Mouse (Mus musculus): ENCODE measurements around the gene Foxe3. TPM values are rescaled to one million over a fixed set of nuclear protein-coding genes. Genes with fewer than 3 reads are reported as not detected.
"Not testable (repeated sequence)": the region's sequence is repeated elsewhere in the genome, so short reads cannot be mapped to it uniquely, and the experiment has no call there.

The Foxe3 gene
- total RNA-seq (2014; rRNA removed) = not detected in 2 replicates
- not detected in 2 replicates for polyA plus RNA-seq (2015; fragmentation: Nextera tagmentation; extraction: Ambion mirVana)

DNA sequence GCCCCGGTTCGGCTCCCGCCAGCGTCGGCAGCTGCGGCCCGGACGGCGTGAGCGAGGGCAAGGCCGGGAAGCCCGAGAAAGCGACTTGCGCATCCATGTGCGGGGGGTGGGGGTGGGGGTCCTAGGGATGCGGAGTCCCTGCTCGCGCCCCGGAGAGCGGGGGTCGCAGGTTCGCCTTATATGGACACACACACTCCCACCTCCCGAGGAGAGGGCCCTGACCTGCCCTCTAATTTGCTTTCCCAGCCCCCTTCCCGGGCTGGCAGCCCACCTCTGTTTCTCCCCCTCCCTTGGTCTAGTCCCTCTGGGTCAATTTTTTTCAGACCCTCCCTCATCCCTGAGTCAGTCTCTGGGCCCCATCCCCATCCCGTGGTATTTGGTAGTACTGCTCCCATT lies at the start of gene Foxe3:
Gene Foxe3, minus strand, starts transcription at position 97 of the 396 bp plus-strand sequence.
- H3K4me1 ChIP-seq (ENCODE audit: insufficient read depth, low read length) = no peaks in the 10 kb centered on the region
- no peaks in the 10 kb centered on the region for H3K36me3 ChIP-seq (ENCODE audit: insufficient read depth, low read length)
- ATAC-seq = no peak
- peak within 1 kb of the TSS; percentile 52 for H3K4me2 ChIP-seq (ENCODE audit: low read depth, low read length)
- no peak within 1 kb of the TSS for H3K9ac ChIP-seq (replicated peaks; ENCODE audit: low read length)
- H3K27me3 ChIP-seq (ENCODE audit: insufficient read depth, low read length) = peaks cover 73% of the 10 kb centered on the region
- no peak for DNase-seq (ENCODE audit: low spot score)
- no peak within 1 kb of the TSS for H3K27ac ChIP-seq
- no peaks in the 10 kb centered on the region for H3K9me3 ChIP-seq (ENCODE audit: low read length)
- H3K4me3 ChIP-seq (ENCODE audit: low read length) = peak within 1 kb of the TSS; percentile 33
- 1% methylated on average over 24 of the region's 25 CpGs for WGBS
- TF ChIP-seq CTCF (IDR thresholded peaks at IDR 0.05; ENCODE audit: low read depth) = no peak

DNA sequence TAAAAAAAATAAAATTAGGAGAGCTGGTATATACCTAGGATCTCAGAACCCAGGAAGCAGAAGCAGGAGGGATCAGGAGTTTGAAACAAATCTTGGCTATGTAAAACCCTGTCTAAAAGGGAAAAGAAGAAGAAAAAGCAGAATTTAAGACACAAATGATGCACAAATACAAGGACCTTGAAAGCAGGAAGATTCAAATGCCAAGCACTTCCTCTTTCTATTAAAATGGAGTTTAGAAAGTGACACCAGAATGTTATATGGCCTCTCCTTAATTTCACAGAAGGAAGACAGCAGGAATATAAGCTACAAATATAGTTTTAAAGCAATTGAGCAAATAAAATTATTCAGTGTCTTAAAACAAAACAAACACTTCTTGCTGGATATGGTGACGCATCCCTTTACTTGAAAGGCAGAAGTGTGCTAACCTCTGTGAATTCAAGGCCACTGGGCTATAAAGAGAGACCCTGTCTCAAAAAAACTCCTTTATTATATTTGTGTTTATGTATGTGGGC lies 47.5 kb upstream of the Foxe3 start:
- DNase-seq (ENCODE audit: low spot score) (no peak), ATAC-seq (no peak)
- Histone ChIP-seq H3K9me3 (ENCODE audit: low read length) (no peaks in the 10 kb centered on the region), H3K4me1 (ENCODE audit: insufficient read depth, low read length) (no peaks in the 10 kb centered on the region), H3K9ac (replicated peaks; ENCODE audit: low read length) (no peak overlapping the region), H3K27ac (no peak overlapping the region), H3K4me3 (ENCODE audit: low read length) (no peak overlapping the region), H3K36me3 (ENCODE audit: insufficient read depth, low read length) (no peaks in the 10 kb centered on the region), H3K27me3 (ENCODE audit: insufficient read depth, low read length) (no peaks in the 10 kb centered on the region), H3K4me2 (ENCODE audit: low read depth, low read length) (no peak overlapping the region)
- WGBS = 93% methylated on average over 1 of the region's 1 CpGs
- TF ChIP-seq CTCF (IDR thresholded peaks at IDR 0.05; ENCODE audit: low read depth) = no peak

- H3K9me3 ChIP-seq (ENCODE audit: low read length) = no peaks in the 10 kb centered on the region
- H3K27me3 ChIP-seq (ENCODE audit: insufficient read depth, low read length) = no peaks in the 10 kb centered on the region
- 91% methylated on average over 5 of the region's 5 CpGs for WGBS
- no peak overlapping the region for H3K4me2 ChIP-seq (ENCODE audit: low read depth, low read length)
- H3K36me3 ChIP-seq (ENCODE audit: insufficient read depth, low read length) = peaks cover 8% of the 10 kb centered on the region
- no peaks in the 10 kb centered on the region for H3K4me1 ChIP-seq (ENCODE audit: insufficient read depth, low read length)
- H3K4me3 ChIP-seq (ENCODE audit: low read length) = no peak overlapping the region
- no peak overlapping the region for H3K9ac ChIP-seq (replicated peaks; ENCODE audit: low read length)
- no peak overlapping the region for H3K27ac ChIP-seq
- no peak for TF ChIP-seq CTCF (IDR thresholded peaks at IDR 0.05; ENCODE audit: low read depth)
- no peak for ATAC-seq
- DNase-seq (ENCODE audit: low spot score) = no peak
Observed at GRCm38 (mm10) chr4:114970736-114971135, 44.9 kb upstream of the Foxe3 start.

- 89% methylated on average over 2 of the region's 2 CpGs for WGBS
- not testable (repeated sequence) for H3K9ac ChIP-seq (replicated peaks; ENCODE audit: low read length)
Observed at GRCm38 (mm10) chr4:114960881-114961280, 35.1 kb upstream of the Foxe3 start.

GRCm38 (mm10) chr4:114959533-114959932 lies 33.7 kb upstream of the Foxe3 start:
- Histone ChIP-seq H3K4me3 (ENCODE audit: low read length) (no peak overlapping the region), H3K4me1 (ENCODE audit: insufficient read depth, low read length) (no peaks in the 10 kb centered on the region), H3K36me3 (ENCODE audit: insufficient read depth, low read length) (peaks cover 7% of the 10 kb centered on the region; the same call in 1 of the 2 replicates), H3K4me2 (ENCODE audit: low read depth, low read length) (no peak overlapping the region), H3K9me3 (ENCODE audit: low read length) (no peaks in the 10 kb centered on the region), H3K27me3 (ENCODE audit: insufficient read depth, low read length) (no peaks in the 10 kb centered on the region), H3K9ac (replicated peaks; ENCODE audit: low read length) (no peak overlapping the region), H3K27ac (no peak overlapping the region)
- no peak for ATAC-seq
- 92% methylated on average over 2 of the region's 2 CpGs for WGBS
- TF ChIP-seq CTCF (IDR thresholded peaks at IDR 0.05; ENCODE audit: low read depth) = no peak
- no peak for DNase-seq (ENCODE audit: low spot score)

More at GRCm38 (mm10) chr4:114960881-114961280, 35.1 kb upstream of the Foxe3 start:
- H3K27me3 ChIP-seq (ENCODE audit: insufficient read depth, low read length); H3K27ac ChIP-seq; H3K4me2 ChIP-seq (ENCODE audit: low read depth, low read length); DNase-seq (ENCODE audit: low spot score); H3K4me1 ChIP-seq (ENCODE audit: insufficient read depth, low read length); H3K9me3 ChIP-seq (ENCODE audit: low read length); ATAC-seq; H3K4me3 ChIP-seq (ENCODE audit: low read length): not testable (repeated sequence)
- peaks cover 16% of the 10 kb centered on the region for H3K36me3 ChIP-seq (ENCODE audit: insufficient read depth, low read length)

- no peaks in the 10 kb centered on the region for H3K27me3 ChIP-seq (ENCODE audit: insufficient read depth, low read length)
- H3K9ac ChIP-seq (replicated peaks; ENCODE audit: low read length) = no peak overlapping the region
- no peak overlapping the region for H3K27ac ChIP-seq
- DNase-seq (ENCODE audit: low spot score) = no peak
- H3K36me3 ChIP-seq (ENCODE audit: insufficient read depth, low read length) = peaks cover 7% of the 10 kb centered on the region; the same call in 1 of the 2 replicates
- ATAC-seq = no peak
- no peaks in the 10 kb centered on the region for H3K4me1 ChIP-seq (ENCODE audit: insufficient read depth, low read length)
- TF ChIP-seq CTCF (IDR thresholded peaks at IDR 0.05; ENCODE audit: low read depth) = no peak
- WGBS = 94% methylated on average over 4 of the region's 4 CpGs
- H3K9me3 ChIP-seq (ENCODE audit: low read length) = no peaks in the 10 kb centered on the region
- no peak overlapping the region for H3K4me3 ChIP-seq (ENCODE audit: low read length)
- H3K4me2 ChIP-seq (ENCODE audit: low read depth, low read length) = no peak overlapping the region
Observed at GRCm38 (mm10) chr4:114958786-114959185, 33.0 kb upstream of the Foxe3 start.

DNA sequence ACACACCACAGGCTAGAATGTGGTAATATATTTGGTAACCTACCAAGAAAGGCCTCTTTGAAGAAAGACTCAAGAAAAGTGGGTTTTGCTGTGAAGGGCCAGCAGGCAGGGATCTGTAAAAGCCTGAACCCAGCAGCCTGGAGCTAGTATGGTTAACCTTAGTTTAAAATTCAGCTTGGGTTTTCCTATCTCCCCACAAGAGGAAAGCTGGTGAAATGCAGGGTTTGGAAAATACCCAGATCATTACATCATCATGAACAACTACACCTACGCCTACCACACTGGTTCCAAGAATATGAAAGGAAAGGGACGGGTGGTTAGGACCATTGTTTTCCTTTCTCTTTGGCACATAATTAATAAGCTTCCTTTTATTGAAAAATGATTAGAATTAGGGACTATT lies 32.4 kb upstream of the Foxe3 start:
- Histone ChIP-seq H3K4me1 (ENCODE audit: insufficient read depth, low read length) (no peaks in the 10 kb centered on the region), H3K36me3 (ENCODE audit: insufficient read depth, low read length) (peaks cover 7% of the 10 kb centered on the region; the same call in 1 of the 2 replicates), H3K9ac (replicated peaks; ENCODE audit: low read length) (no peak overlapping the region), H3K27ac (no peak overlapping the region), H3K9me3 (ENCODE audit: low read length) (no peaks in the 10 kb centered on the region), H3K4me3 (ENCODE audit: low read length) (no peak overlapping the region), H3K4me2 (ENCODE audit: low read depth, low read length) (no peak overlapping the region), H3K27me3 (ENCODE audit: insufficient read depth, low read length) (no peaks in the 10 kb centered on the region)
- WGBS = 89% methylated on average over 2 of the region's 2 CpGs
- ATAC-seq (no peak), DNase-seq (ENCODE audit: low spot score) (no peak)
- no peak for TF ChIP-seq CTCF (IDR thresholded peaks at IDR 0.05; ENCODE audit: low read depth)

Measured in hindbrain, postnatal 0 days (tissue).